Mouse (Mus musculus): Measurements from ENCODE around the gene Slc6a12. TPM values are rescaled to one million over a fixed set of nuclear protein-coding genes. Genes with fewer than 3 reads are reported as not detected.

Slc6a12 gene
- polyA plus RNA-seq, 1 experiment from 2014 or later: 23.6 TPM

DNA sequence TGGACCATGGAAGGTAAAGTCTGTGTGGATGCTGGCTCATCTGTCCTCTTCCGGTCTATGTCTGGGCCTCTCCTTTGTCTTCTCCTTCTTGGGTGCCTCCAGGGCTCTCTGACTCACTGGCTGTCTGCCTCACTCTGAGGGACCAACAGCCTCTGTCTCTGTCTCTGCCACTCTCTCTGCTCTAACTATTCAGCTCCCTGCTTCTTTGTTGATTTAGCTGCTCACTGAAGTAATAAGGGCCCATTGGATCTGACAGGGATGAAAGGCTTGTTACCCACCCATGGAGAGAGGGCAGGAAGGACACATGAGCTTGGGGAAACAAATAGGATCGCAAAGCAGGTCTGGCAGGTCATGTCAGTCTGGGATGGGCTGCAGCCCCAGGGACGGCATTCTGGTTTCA lies 24.2 kb downstream of the Slc6a12 start:
- TF ChIP-seq CTCF (IDR thresholded peaks at IDR 0.05; ENCODE audit: low read depth) (no peak), EP300 (IDR thresholded peaks at IDR 0.05; ENCODE audit: low read depth) (no peak)
- Histone ChIP-seq H3K27ac (ENCODE audit: low read depth) (no peak overlapping the region), H3K9me3 (ENCODE audit: low read length) (no peaks in the 10 kb centered on the region), H3K27me3 (ENCODE audit: insufficient read depth, low read length) (no peaks in the 10 kb centered on the region), H3K4me1 (ENCODE audit: insufficient read depth) (peaks cover 5% of the 10 kb centered on the region; the same call in 1 of the 2 replicates), H3K36me3 (replicated peaks; ENCODE audit: insufficient read depth, low read length) (peaks cover 4% of the 10 kb centered on the region; the same call in 1 of the 2 replicates), H3K4me3 (ENCODE audit: low read depth, low read length) (no peak overlapping the region), H3K4me2 (ENCODE audit: low read depth, low read length) (no peak overlapping the region), H3K9ac (replicated peaks) (no peak overlapping the region)
- no peak for ATAC-seq
- no peak for DNase-seq
- WGBS (ENCODE audit: insufficient replicate concordance): 78% methylated on average over 3 of the region's 3 CpGs

- 56% methylated on average over 10 of the region's 10 CpGs for WGBS (ENCODE audit: insufficient replicate concordance)
- ATAC-seq (peak; percentile 43; the same call in 1 of the 2 replicates), DNase-seq (peak; percentile 22)
- H3K36me3 ChIP-seq (replicated peaks; ENCODE audit: insufficient read depth, low read length): no peaks in the 10 kb centered on the region
- H3K9me3 ChIP-seq (ENCODE audit: low read length): no peaks in the 10 kb centered on the region
- peaks cover 5% of the 10 kb centered on the region; the same call in 1 of the 2 replicates for H3K4me1 ChIP-seq (ENCODE audit: insufficient read depth)
- H3K27ac ChIP-seq (ENCODE audit: low read depth): no peak overlapping the region
- TF ChIP-seq CTCF (IDR thresholded peaks at IDR 0.05; ENCODE audit: low read depth) (no peak), EP300 (IDR thresholded peaks at IDR 0.05; ENCODE audit: low read depth) (no peak)
- H3K4me2 ChIP-seq (ENCODE audit: low read depth, low read length): no peak overlapping the region
- H3K9ac ChIP-seq (replicated peaks): no peak overlapping the region
- no peak overlapping the region for H3K4me3 ChIP-seq (ENCODE audit: low read depth, low read length)
- H3K27me3 ChIP-seq (ENCODE audit: insufficient read depth, low read length): no peaks in the 10 kb centered on the region
These were observed 28.5 kb downstream of the Slc6a12 start for GRCm38 (mm10) chr6:121371197-121371980.

DNA sequence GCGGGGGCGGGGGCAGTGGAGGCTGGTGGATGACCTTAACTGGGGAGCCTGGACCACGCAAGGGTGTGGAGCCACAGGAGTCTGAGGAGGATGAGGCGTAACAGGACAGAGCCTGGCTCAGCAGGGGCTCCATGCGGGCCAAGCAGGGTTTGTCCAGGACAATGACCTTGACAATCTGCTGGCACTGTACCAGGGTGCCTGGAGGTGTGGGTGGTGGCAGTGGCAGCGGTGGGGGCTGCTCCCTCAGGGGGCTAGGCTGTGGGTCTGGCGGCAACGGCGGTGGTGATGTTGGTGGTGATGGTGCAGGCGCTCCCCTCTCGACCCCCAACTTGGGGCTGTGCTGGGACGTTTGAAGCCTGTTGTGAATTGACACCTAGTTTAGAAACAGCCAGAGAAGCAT lies 33.3 kb downstream of the Slc6a12 start:
- H3K9ac ChIP-seq (replicated peaks): no peak overlapping the region
- no peak overlapping the region for H3K4me2 ChIP-seq (ENCODE audit: low read depth, low read length)
- DNase-seq: no peak
- no peaks in the 10 kb centered on the region for H3K27me3 ChIP-seq (ENCODE audit: insufficient read depth, low read length)
- ATAC-seq: no peak
- TF ChIP-seq CTCF (IDR thresholded peaks at IDR 0.05; ENCODE audit: low read depth) (no peak), EP300 (IDR thresholded peaks at IDR 0.05; ENCODE audit: low read depth) (no peak)
- H3K4me1 ChIP-seq (ENCODE audit: insufficient read depth): peaks cover 5% of the 10 kb centered on the region; the same call in 1 of the 2 replicates
- 61% methylated on average over 12 of the region's 12 CpGs for WGBS (ENCODE audit: insufficient replicate concordance)
- H3K9me3 ChIP-seq (ENCODE audit: low read length): no peaks in the 10 kb centered on the region
- no peaks in the 10 kb centered on the region for H3K36me3 ChIP-seq (replicated peaks; ENCODE audit: insufficient read depth, low read length)
- no peak overlapping the region for H3K27ac ChIP-seq (ENCODE audit: low read depth)
- no peak overlapping the region for H3K4me3 ChIP-seq (ENCODE audit: low read depth, low read length)

GRCm38 (mm10) chr6:121378256-121378655 lies 35.4 kb downstream of the Slc6a12 start:
- Histone ChIP-seq H3K27me3 (ENCODE audit: insufficient read depth, low read length) (no peaks in the 10 kb centered on the region), H3K9me3 (ENCODE audit: low read length) (no peaks in the 10 kb centered on the region), H3K9ac (replicated peaks) (no peak overlapping the region), H3K36me3 (replicated peaks; ENCODE audit: insufficient read depth, low read length) (no peaks in the 10 kb centered on the region), H3K4me3 (ENCODE audit: low read depth, low read length) (no peak overlapping the region), H3K4me1 (ENCODE audit: insufficient read depth) (no peaks in the 10 kb centered on the region), H3K27ac (ENCODE audit: low read depth) (no peak overlapping the region), H3K4me2 (ENCODE audit: low read depth, low read length) (no peak overlapping the region)
- DNase-seq (no peak), ATAC-seq (no peak)
- no peak for TF ChIP-seq CTCF (IDR thresholded peaks at IDR 0.05; ENCODE audit: low read depth)
- TF ChIP-seq EP300 (IDR thresholded peaks at IDR 0.05; ENCODE audit: low read depth): no peak
- WGBS (ENCODE audit: insufficient replicate concordance): 53% methylated on average over 4 of the region's 4 CpGs

GRCm38 (mm10) chr6:121380576-121380975 lies 37.7 kb downstream of the Slc6a12 start:
- no peak for ATAC-seq
- H3K27ac ChIP-seq (ENCODE audit: low read depth): no peak overlapping the region

GRCm38 (mm10) chr6:121382071-121382470 lies 39.2 kb downstream of the Slc6a12 start:
- no peak overlapping the region for H3K27ac ChIP-seq (ENCODE audit: low read depth)
- H3K9ac ChIP-seq (replicated peaks): no peak overlapping the region
- 71% methylated on average over 10 of the region's 10 CpGs for WGBS (ENCODE audit: insufficient replicate concordance)
- TF ChIP-seq EP300 (IDR thresholded peaks at IDR 0.05; ENCODE audit: low read depth) (no peak), CTCF (IDR thresholded peaks at IDR 0.05; ENCODE audit: low read depth) (no peak)
- H3K27me3 ChIP-seq (ENCODE audit: insufficient read depth, low read length): no peaks in the 10 kb centered on the region
- no peak for ATAC-seq
- no peaks in the 10 kb centered on the region for H3K9me3 ChIP-seq (ENCODE audit: low read length)
- H3K4me3 ChIP-seq (ENCODE audit: low read depth, low read length): no peak overlapping the region
- H3K36me3 ChIP-seq (replicated peaks; ENCODE audit: insufficient read depth, low read length): no peaks in the 10 kb centered on the region
- H3K4me2 ChIP-seq (ENCODE audit: low read depth, low read length): no peak overlapping the region
- DNase-seq: no peak
- no peaks in the 10 kb centered on the region for H3K4me1 ChIP-seq (ENCODE audit: insufficient read depth)

More at GRCm38 (mm10) chr6:121380576-121380975, 37.7 kb downstream of the Slc6a12 start:
- Histone ChIP-seq H3K27me3 (ENCODE audit: insufficient read depth, low read length) (no peaks in the 10 kb centered on the region), H3K4me3 (ENCODE audit: low read depth, low read length) (no peak overlapping the region), H3K36me3 (replicated peaks; ENCODE audit: insufficient read depth, low read length) (no peaks in the 10 kb centered on the region), H3K9ac (replicated peaks) (no peak overlapping the region), H3K4me2 (ENCODE audit: low read depth, low read length) (no peak overlapping the region), H3K9me3 (ENCODE audit: low read length) (no peaks in the 10 kb centered on the region), H3K4me1 (ENCODE audit: insufficient read depth) (no peaks in the 10 kb centered on the region)
- TF ChIP-seq CTCF (IDR thresholded peaks at IDR 0.05; ENCODE audit: low read depth) (no peak), EP300 (IDR thresholded peaks at IDR 0.05; ENCODE audit: low read depth) (no peak)
- DNase-seq: no peak
- WGBS (ENCODE audit: insufficient replicate concordance): 77% methylated on average over 8 of the region's 8 CpGs
